Mouse (Mus musculus) cortical plate, adult 2 months (tissue): Measurements from ENCODE around the gene Hsf5. TPM values are rescaled to one million over a fixed set of nuclear protein-coding genes. Genes with fewer than 3 reads are reported as not detected.

ENCODE experiments used
- H3K27ac ChIP-seq: fragments of 200-500 bp; 2 replicates; pipeline ENCODE4 v1.5.1; 2012; ENCODE audit warnings: low read length, control low read depth, inconsistent platforms; ENCODE audit not compliant: insufficient read depth
- H3K4me1 ChIP-seq: fragments of 200-500 bp; 2 replicates; pipeline ENCODE4 v1.6.1; 2011; ENCODE audit warnings: low read length; ENCODE audit not compliant: control insufficient read depth, insufficient read depth
- H3K4me3 ChIP-seq: fragments of 200-500 bp; 2 replicates; pipeline ENCODE4 v1.5.1; 2011; ENCODE audit warnings: mild to moderate bottlenecking, low read length, control low read depth; ENCODE audit not compliant: insufficient read depth
- CTCF ChIP-seq: fragments of 200-500 bp; IDR thresholded peaks from 2 replicates; pipeline ENCODE4 v1.5.1; 2011; ENCODE audit warnings: mild to moderate bottlenecking, control low read depth, low read length; ENCODE audit not compliant: insufficient read depth; ENCODE audit errors: extremely low read depth
- POLR2A ChIP-seq: fragments of 200-500 bp; IDR thresholded peaks from 2 replicates; pipeline ENCODE4 v1.6.1; 2011; ENCODE audit warnings: mild to moderate bottlenecking, low read length, control low read depth; ENCODE audit not compliant: insufficient read depth; ENCODE audit errors: extremely low read depth
- polyA plus RNA-seq: library from polyadenylated mRNA; depleted of rRNA; stranded (reverse); fragments of >200 nt; gene quantifications from 2 replicates; pipeline ENCODE4 v1.2.3, GENCODE M21; 2012; rRNA removed

Hsf5 gene
- polyA plus RNA-seq, 1 experiment = 0.42 TPM

GRCm38 (mm10) chr11:87698126-87698525, 81.2 kb downstream of the Hsf5 start:
- no peak overlapping the region for H3K4me3 ChIP-seq
- no peak overlapping the region for H3K27ac ChIP-seq
- TF ChIP-seq POLR2A = no peak
- no peaks in the 10 kb centered on the region for H3K4me1 ChIP-seq

- no peak overlapping the region for H3K4me3 ChIP-seq
- H3K27ac ChIP-seq = no peak overlapping the region
- no peak for TF ChIP-seq CTCF
- TF ChIP-seq POLR2A = no peak
- no peaks in the 10 kb centered on the region for H3K4me1 ChIP-seq
Observed at GRCm38 (mm10) chr11:87701108-87701507, 84.1 kb downstream of the Hsf5 start.

GRCm38 (mm10) chr11:87701877-87702620, 85.1 kb downstream of the Hsf5 start:
- H3K27ac ChIP-seq = no peak overlapping the region
- H3K4me3 ChIP-seq = no peak overlapping the region
- TF ChIP-seq POLR2A (no peak), CTCF (no peak)
- no peaks in the 10 kb centered on the region for H3K4me1 ChIP-seq

GRCm38 (mm10) chr11:87703654-87704053, 86.7 kb downstream of the Hsf5 start:
- no peak overlapping the region for H3K27ac ChIP-seq
- no peak overlapping the region for H3K4me3 ChIP-seq
- no peaks in the 10 kb centered on the region for H3K4me1 ChIP-seq
- no peak for TF ChIP-seq CTCF
- TF ChIP-seq POLR2A = no peak

GRCm38 (mm10) chr11:87704289-87704688, 87.3 kb downstream of the Hsf5 start:
- Histone ChIP-seq H3K4me1 (peaks cover 2% of the 10 kb centered on the region; the same call in 1 of the 2 replicates), H3K4me3 (no peak overlapping the region), H3K27ac (no peak overlapping the region)
- no peak for TF ChIP-seq POLR2A
- TF ChIP-seq CTCF = no peak

GRCm38 (mm10) chr11:87707570-87707969, 90.6 kb downstream of the Hsf5 start:
- H3K4me3 ChIP-seq = no peak overlapping the region
- peaks cover 4% of the 10 kb centered on the region; the same call in 1 of the 2 replicates for H3K4me1 ChIP-seq
- TF ChIP-seq POLR2A (no peak), CTCF (no peak)
- no peak overlapping the region for H3K27ac ChIP-seq

- TF ChIP-seq POLR2A = no peak
- no peak for TF ChIP-seq CTCF
Observed at GRCm38 (mm10) chr11:87708979-87709378, 92.0 kb downstream of the Hsf5 start.

More at GRCm38 (mm10) chr11:87708979-87709378, 92.0 kb downstream of the Hsf5 start:
- H3K4me3 ChIP-seq = no peak overlapping the region
- no peak overlapping the region for H3K27ac ChIP-seq
- peaks cover 4% of the 10 kb centered on the region; the same call in 1 of the 2 replicates for H3K4me1 ChIP-seq

Other genes starting within 250 kb of the Hsf5 start
- gene Rad51c, start 212.2 kb upstream of the Hsf5 start, polyA plus RNA-seq = 3.0 and 3.3 TPM in 2 replicates
- gene Tex14, start 212.1 kb upstream of the Hsf5 start, polyA plus RNA-seq = 0.26 and 0.48 TPM in 2 replicates
- 0.06 and 0.13 TPM in 2 replicates for gene Gm11492, start 50.5 kb upstream of the Hsf5 start, polyA plus RNA-seq
- gene Sept4, start 48.3 kb upstream of the Hsf5 start, polyA plus RNA-seq = 424 and 429 TPM in 2 replicates
- 46.0 and 47.0 TPM in 2 replicates for gene Mtmr4, start 25.0 kb upstream of the Hsf5 start, polyA plus RNA-seq
- 1.9 and 2.1 TPM in 2 replicates for gene Rnf43, start 45.6 kb downstream of the Hsf5 start, polyA plus RNA-seq
- gene Supt4a, start 120.4 kb downstream of the Hsf5 start, polyA plus RNA-seq = 153 and 154 TPM in 2 replicates
- 269 and 297 TPM in 2 replicates for gene Tspoap1, start 143.4 kb downstream of the Hsf5 start, polyA plus RNA-seq
- gene Mpo, start 176.4 kb downstream of the Hsf5 start, polyA plus RNA-seq = 0.06 TPM in 1 of 2 replicates, not detected in the other
- gene Lpo, start 211.1 kb downstream of the Hsf5 start, polyA plus RNA-seq = 0.72 and 2.4 TPM in 2 replicates
- gene Mks1, start 236.1 kb downstream of the Hsf5 start, polyA plus RNA-seq = 9.8 and 11.8 TPM in 2 replicates